Mouse (Mus musculus) embryonic fibroblast, embryonic 13.5 days (primary cell): ENCODE measurements at regions not wholly inside any gene's neighbourhood (a gene's known extent, or its start where the extent isn't known, plus 50 kb on each side); places are given as distances from the start of the nearest gene placed in this dataset.

Experiments
- CTCF ChIP-seq: IDR thresholded peaks from 2 replicates; pipeline ENCODE4 v1.5.1; 2011; ENCODE audit warnings: mild to moderate bottlenecking, control low read depth, low read length, moderate library complexity, borderline replicate concordance; ENCODE audit not compliant: insufficient read depth
- POLR2A ChIP-seq: IDR thresholded peaks from 2 replicates; pipeline ENCODE4 v1.6.1; 2011; ENCODE audit warnings: low read depth, mild to moderate bottlenecking, control low read depth, low read length, moderate library complexity

DNA sequence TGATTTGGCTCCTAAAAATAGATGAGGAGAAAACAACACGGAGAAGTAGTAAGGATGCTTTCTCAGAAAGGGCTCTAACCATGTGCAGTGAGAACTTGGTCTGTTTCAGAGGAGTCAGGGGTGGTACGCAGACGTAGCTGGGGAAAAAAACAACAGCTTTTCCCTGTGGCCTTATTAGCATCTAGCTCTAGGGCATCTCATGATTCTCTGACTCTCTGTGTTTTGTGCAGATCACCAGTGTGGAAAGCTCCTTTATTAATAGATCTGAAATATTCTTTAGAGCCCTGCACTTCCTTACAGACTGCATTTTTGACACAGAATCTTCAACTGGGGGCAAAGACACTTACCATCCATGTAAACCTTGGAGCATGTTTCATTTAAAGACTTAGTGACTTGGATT, 478.7 kb downstream of the Ptprc start:
- TF ChIP-seq POLR2A (no peak), CTCF (no peak)
